Mouse (Mus musculus): ENCODE data around the gene Ppp3ca. TPM values are rescaled to one million over a fixed set of nuclear protein-coding genes. Genes with fewer than 3 reads are reported as not detected.

The Ppp3ca gene
- polyA plus RNA-seq, 1 experiment from 2014 or later: 92.2 TPM

DNA sequence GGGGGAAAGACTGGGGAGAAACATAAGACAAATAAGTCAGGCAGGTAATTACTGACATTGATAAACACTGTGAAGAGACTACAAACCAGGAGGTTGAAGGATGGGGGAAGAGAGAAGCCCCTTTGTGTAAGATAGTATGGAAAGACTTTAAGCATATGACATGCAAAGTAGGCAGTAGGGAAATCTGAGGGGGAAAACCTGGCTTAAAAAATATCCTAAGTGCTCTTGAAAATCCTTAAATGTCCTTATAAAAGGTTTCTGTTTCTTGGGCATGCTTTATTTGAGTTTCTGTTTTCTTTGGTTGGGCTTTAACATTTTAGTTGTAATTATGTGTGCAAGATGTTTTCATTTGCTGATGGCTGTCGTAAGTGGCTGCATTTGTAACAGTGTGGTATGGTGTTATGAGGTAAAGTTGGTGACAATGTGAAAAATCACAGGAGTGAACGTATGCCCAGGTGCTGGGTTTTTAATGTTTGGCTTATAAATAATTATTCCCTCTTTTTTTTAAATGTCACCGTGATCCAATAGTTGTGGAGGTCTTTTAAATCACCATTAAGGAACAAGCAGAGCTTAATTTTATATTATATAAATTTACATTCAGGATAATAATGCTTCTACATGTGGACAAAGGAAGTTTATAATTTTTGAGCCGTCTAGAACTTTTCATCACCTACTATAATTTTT lies 195.4 kb downstream of the Ppp3ca start:
- CTCF ChIA-PET: interaction anchor here (1.1 to 1.2 kb wide), 3 partner anchors 10 to 44 kb away, joined by 3 read pairs; no protein-coding TSS in a partner anchor
- in situ Hi-C loops (cut with MboI; ENCODE audit: low pct_unique_long_range_greater_than_20kb): loop anchor here (5.0 to 10.0 kb wide), 2 partner anchors 421 to 887 kb away; no protein-coding TSS in a partner anchor
- DNase-seq (ENCODE audit: low read depth, low spot score) (no peak), ATAC-seq (no peak)
- H3K27me3 ChIP-seq: no peaks in the 10 kb centered on the region
- TF ChIP-seq CTCF (IDR thresholded peaks at IDR 0.05): no peak
- POLR2A ChIA-PET: interaction anchor here (0.6 to 1.4 kb wide), 3 partner anchors 10 to 196 kb away, joined by 3 to 6 read pairs (median 3); partner anchors contain the start of gene Ppp3ca

DNA sequence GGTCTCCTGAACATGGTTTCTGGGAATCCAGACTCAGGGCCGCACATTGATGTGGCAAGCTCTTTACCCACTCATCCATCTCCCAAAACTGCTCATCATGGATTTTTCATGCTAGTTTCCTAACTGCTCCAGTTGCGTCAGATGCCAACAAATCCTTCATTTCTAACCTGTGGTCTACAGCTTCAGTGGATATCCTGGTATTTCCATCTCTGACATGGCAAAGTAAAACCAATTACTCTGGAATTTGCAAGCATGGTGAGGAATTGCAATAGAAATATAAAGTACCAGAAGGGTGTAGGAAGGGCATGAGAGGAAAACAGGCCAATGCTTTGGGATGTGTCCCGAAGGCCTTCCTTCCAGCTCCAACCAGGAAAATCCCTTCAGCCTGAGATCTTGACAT lies 196.2 kb downstream of the Ppp3ca start:
- CTCF ChIA-PET: interaction anchor here (1.1 to 1.3 kb wide), 3 partner anchors 11 to 51 kb away, joined by 3 read pairs; no protein-coding TSS in a partner anchor
- in situ Hi-C loops (cut with MboI; ENCODE audit: low pct_unique_long_range_greater_than_20kb): loop anchor here (5.0 to 10.0 kb wide), 2 partner anchors 421 to 886 kb away; no protein-coding TSS in a partner anchor
- ATAC-seq: peak; percentile 52
- DNase-seq (ENCODE audit: low read depth, low spot score): peak; percentile 71
- no peaks in the 10 kb centered on the region for H3K27me3 ChIP-seq
- POLR2A ChIA-PET: interaction anchor here (1.0 to 1.4 kb wide), 2 partner anchors 11 to 197 kb away, joined by 3 to 6 read pairs; partner anchors contain the start of gene Ppp3ca
- no peak for TF ChIP-seq CTCF (IDR thresholded peaks at IDR 0.05)

DNA sequence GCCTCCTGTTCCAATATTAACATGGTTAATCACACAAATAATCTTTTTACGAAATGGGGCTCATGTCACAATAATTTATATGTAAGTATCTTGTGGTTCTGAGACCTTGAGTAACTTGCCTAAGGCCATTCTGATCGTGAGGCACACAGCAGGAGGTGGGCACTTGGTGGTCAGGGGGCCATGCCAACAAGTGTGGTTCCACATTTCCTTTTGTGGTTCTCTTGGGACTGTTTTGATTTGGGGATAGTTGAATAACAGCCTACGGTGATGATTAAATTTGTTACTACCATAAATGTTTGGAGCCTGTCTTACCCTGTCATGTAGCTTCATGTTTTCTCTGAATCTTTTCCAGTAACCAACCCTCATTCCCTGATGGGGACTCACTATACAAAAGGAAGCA lies 196.6 kb downstream of the Ppp3ca start:
- peak; percentile 98 for DNase-seq (ENCODE audit: low read depth, low spot score)
- in situ Hi-C loops (cut with MboI; ENCODE audit: low pct_unique_long_range_greater_than_20kb): loop anchor here (5.0 to 10.0 kb wide), 2 partner anchors 422 to 886 kb away; no protein-coding TSS in a partner anchor

DNA sequence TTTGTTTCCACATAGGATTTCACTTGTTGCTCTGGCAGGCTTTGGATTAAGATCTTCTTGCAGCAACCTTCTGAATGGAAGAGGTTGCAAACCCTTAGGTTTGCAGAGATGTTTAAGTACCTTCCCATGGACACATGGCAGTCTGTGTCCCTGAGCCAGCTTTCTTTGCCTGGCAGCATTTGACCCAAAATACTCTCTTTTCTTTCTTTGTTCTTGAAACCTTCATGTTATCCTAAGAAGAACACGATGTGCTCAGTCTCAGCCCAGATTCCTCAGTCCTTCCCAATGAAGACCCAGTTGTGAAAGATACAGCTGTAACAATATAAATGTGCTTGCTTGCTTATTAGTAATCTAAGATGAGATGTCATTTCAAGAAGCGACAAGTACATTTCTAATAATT lies 197.4 kb downstream of the Ppp3ca start:
- DNase-seq (ENCODE audit: low read depth, low spot score) (no peak), ATAC-seq (no peak)
- CTCF ChIA-PET: interaction anchor here (1.3 to 1.4 kb wide), 2 partner anchors 10 to 53 kb away, joined by 3 read pairs; no protein-coding TSS in a partner anchor
- POLR2A ChIA-PET: interaction anchor here (0.6 kb wide), 1 partner anchor 36 kb away, joined by 3 read pairs; no protein-coding TSS in a partner anchor
- no peaks in the 10 kb centered on the region for H3K27me3 ChIP-seq
- in situ Hi-C loops (cut with MboI; ENCODE audit: low pct_unique_long_range_greater_than_20kb): loop anchor here (5.0 to 10.0 kb wide), 2 partner anchors 423 to 885 kb away; no protein-coding TSS in a partner anchor
- no peak for TF ChIP-seq CTCF (IDR thresholded peaks at IDR 0.05)

More for the DNA sequence above, 196.6 kb downstream of the Ppp3ca start:
- no peak for TF ChIP-seq CTCF (IDR thresholded peaks at IDR 0.05)
- H3K27me3 ChIP-seq: no peaks in the 10 kb centered on the region
- ChIA-PET POLR2A (interaction anchor here (0.6 to 1.4 kb wide), 3 partner anchors 12 to 197 kb away, joined by 3 to 6 read pairs (median 3); partner anchors contain the start of gene Ppp3ca), CTCF (interaction anchor here (1.1 to 1.3 kb wide), 3 partner anchors 11 to 52 kb away, joined by 3 read pairs; no protein-coding TSS in a partner anchor)
- peak; percentile 80 for ATAC-seq

DNA sequence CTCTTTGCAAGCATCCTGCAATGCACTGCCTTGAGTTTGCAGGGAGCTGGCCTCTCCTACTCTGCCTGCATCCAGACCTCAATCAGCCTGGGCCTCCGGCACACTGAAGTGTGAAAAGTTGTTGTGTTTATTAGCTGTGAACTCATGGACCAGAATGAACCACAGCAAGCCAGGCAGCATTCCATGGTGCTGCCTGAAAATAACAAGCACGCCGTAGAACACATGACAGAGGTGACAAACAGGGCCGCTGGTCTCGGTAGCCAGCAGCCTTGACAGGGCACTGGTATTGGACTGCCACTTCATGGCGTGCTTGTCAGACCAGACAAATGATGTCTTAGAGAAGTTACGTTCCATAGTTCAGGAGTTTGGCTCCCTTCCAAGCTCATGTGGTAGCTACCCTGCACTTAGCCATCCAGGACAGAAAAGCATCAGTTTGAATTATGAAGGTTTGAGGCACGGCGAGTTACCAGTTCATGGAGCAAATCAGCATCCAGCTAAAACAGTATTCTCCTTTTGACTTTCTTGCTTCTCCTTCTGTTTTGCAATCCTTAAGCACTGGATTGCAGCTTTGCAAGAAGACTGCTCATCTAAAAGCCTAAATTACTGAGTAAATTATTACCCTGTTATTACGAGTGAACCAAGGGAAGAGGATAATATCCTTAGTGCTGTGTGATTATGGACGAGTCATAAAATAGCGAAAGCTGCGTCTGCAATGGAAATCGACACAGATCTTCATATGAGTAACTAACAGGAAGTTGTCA lies 202.0 kb downstream of the Ppp3ca start:
- DNase-seq (ENCODE audit: low read depth, low spot score) (peak; percentile 98), ATAC-seq (peak; percentile 86)
- POLR2A ChIA-PET: interaction anchor here (0.6 to 0.7 kb wide), 2 partner anchors 8 to 447 kb away, joined by 3 read pairs; no protein-coding TSS in a partner anchor
- no peak for TF ChIP-seq CTCF (IDR thresholded peaks at IDR 0.05)
- in situ Hi-C loops (cut with MboI; ENCODE audit: low pct_unique_long_range_greater_than_20kb): loop anchor here (10.0 kb wide), 1 partner anchor 197 kb away; the partner anchor contains the start of gene Ppp3ca
- H3K27me3 ChIP-seq: no peaks in the 10 kb centered on the region
- CTCF ChIA-PET: interaction anchor here (0.7 to 1.7 kb wide), 4 partner anchors 18 to 275 kb away, joined by 3 read pairs; partner anchors contain the start of gene Ppp3ca

DNA sequence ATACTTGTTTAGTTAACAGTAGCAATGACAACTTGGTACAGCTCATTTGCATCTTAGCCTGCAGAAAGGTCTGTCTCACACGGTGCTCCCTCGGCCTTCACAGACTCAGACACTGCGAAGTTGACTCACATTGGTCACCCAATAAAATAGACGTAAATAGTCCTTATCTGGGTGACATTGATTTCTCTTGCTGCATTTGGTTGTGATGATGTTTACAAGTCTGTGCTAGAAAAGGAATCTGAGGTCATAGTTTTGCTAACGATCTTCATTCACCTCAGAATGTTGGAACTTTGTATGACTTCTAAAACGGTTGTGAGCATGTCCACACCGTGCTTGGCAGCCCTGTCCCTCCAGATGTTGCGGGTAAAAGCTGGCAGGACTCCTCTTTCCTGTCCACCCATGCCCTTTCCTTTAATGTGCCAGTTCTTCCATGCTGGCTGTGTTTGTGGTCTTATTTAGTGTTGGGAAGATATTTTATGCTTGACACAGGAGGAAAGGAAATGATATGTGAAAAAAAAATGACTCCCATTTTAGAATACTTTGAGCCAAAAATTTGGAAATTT lies 202.7 kb downstream of the Ppp3ca start:
- no peaks in the 10 kb centered on the region for H3K27me3 ChIP-seq
- DNase-seq (ENCODE audit: low read depth, low spot score) (no peak), ATAC-seq (peak; percentile 38)
- ChIA-PET POLR2A (interaction anchor here (0.7 kb wide), 1 partner anchor 8 kb away, joined by 3 read pairs; no protein-coding TSS in a partner anchor), CTCF (interaction anchor here (0.7 to 1.7 kb wide), 4 partner anchors 11 to 274 kb away, joined by 3 to 4 read pairs (median 3); no protein-coding TSS in a partner anchor)
- TF ChIP-seq CTCF (IDR thresholded peaks at IDR 0.05): no peak
- in situ Hi-C loops (cut with MboI; ENCODE audit: low pct_unique_long_range_greater_than_20kb): loop anchor here (10.0 kb wide), 1 partner anchor 198 kb away; the partner anchor contains the start of gene Ppp3ca

DNA sequence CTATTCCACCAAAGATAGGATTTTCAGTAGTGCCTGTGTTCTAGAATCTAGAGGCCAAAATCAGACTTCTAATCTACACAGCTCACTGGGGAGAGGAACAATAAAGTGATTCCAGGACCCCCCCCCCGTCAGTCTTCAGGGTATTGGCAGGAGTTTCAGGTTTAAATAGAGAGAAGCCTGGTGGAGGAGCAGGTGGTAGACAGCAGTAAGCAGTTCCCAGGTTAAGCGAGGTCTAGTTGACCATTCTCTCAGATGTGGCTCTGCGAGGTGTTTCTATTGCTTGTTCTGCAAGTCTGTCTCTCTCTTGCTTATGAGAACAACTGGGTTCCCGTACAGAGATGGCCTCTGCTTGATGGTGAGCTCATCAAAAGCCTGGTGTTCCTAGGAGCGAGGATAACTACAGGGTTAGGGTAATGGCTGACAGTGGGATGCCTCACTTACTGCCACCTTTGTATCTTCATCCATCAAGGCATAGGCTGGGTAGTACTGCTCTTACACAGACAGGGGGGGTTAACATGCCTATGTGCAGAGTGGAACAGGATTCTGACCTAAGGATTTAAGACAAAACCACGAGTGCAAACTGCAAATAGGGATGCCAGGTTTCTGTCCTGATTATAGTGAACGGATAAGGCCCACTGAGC lies 204.0 kb downstream of the Ppp3ca start:
- POLR2A ChIA-PET: interaction anchor here (0.6 kb wide), 1 partner anchor 10 kb away, joined by 3 read pairs; no protein-coding TSS in a partner anchor
- in situ Hi-C loops (cut with MboI; ENCODE audit: low pct_unique_long_range_greater_than_20kb): loop anchor here (10.0 kb wide), 1 partner anchor 199 kb away; the partner anchor contains the start of gene Ppp3ca
- no peak for ATAC-seq
- no peak for DNase-seq (ENCODE audit: low read depth, low spot score)
- H3K27me3 ChIP-seq: no peaks in the 10 kb centered on the region
- CTCF ChIA-PET: interaction anchor here (1.1 to 1.3 kb wide), 2 partner anchors 10 to 20 kb away, joined by 3 to 4 read pairs; no protein-coding TSS in a partner anchor
- no peak for TF ChIP-seq CTCF (IDR thresholded peaks at IDR 0.05)

DNA sequence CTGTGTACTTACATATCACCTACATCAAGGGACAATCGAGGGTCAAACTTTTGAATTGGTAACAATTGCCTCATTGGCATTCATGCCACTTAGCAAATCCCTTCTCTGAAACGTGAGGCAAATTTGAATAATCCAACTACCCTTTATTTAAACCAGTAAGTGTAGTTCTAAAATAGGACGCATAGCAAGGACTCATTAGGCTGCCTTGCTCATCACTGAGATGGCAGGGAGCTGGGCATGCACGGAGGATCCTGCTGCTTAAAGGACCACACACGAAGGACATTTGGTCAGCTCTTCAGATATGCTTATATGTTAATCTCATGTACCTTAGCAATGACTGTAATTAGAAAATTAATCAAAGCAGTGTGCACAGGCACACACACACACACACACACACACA lies 204.6 kb downstream of the Ppp3ca start:
- H3K27me3 ChIP-seq: no peaks in the 10 kb centered on the region
- in situ Hi-C loops (cut with MboI; ENCODE audit: low pct_unique_long_range_greater_than_20kb): loop anchor here (10.0 kb wide), 1 partner anchor 200 kb away; the partner anchor contains the start of gene Ppp3ca
- ChIA-PET CTCF (interaction anchor here (1.3 kb wide), 1 partner anchor 20 kb away, joined by 3 read pairs; no protein-coding TSS in a partner anchor), POLR2A (interaction anchor here (0.5 to 0.6 kb wide), 2 partner anchors 10 to 742 kb away, joined by 3 read pairs; no protein-coding TSS in a partner anchor)
- TF ChIP-seq CTCF (IDR thresholded peaks at IDR 0.05): no peak
- DNase-seq (ENCODE audit: low read depth, low spot score) (no peak), ATAC-seq (no peak)

DNA sequence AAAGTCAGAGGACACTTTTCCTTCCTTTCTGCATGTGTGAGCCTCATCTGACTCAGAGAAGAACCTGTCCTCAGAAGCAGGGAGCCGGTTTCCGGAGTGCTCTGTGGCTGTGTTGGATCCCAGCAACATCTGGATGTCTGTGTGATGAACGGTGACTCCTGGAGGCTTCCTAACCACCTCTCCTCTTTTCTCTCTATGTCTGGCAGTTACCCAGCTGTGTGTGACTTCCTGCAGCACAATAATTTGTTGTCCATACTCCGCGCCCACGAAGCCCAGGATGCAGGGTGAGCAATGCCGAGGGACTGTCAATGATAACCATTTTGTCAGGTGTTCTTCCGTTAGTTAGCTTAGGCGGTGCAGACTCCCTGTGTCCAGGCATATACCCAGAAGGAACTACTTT lies 217.8 kb downstream of the Ppp3ca start:
- TF ChIP-seq CTCF (IDR thresholded peaks at IDR 0.05): no peak
- POLR2A ChIA-PET: no interaction called here
- CTCF ChIA-PET: no interaction called here
- H3K27me3 ChIP-seq: no peaks in the 10 kb centered on the region
- DNase-seq (ENCODE audit: low read depth, low spot score): no peak
- ATAC-seq: no peak
- in situ Hi-C loops (cut with MboI; ENCODE audit: low pct_unique_long_range_greater_than_20kb): loop anchor here (25.0 kb wide), 1 partner anchor 525 kb away; no protein-coding TSS in a partner anchor

Data from Patski (cell line).